Mouse (Mus musculus) intestine, embryonic 15.5 days (tissue): ENCODE measurements at regions not wholly inside any gene's neighbourhood (a gene's known extent, or its start where the extent isn't known, plus 50 kb on each side); places are given as distances from the start of the nearest gene placed in this dataset.
"Not testable (repeated sequence)": the region's sequence is repeated elsewhere in the genome, so short reads cannot be mapped to it uniquely, and the experiment has no call there.

Source experiments
- ATAC-seq: fragments of 200-750 bp; cut with Nextera tagmentation; 2 replicates; pipeline ENCODE4 v1.8.0; 2017; ENCODE audit warnings: moderate TSS enrichment, moderate library complexity
- H3K27ac ChIP-seq: fragments of 300-500 bp; sonication (generic); 2 replicates; pipeline ENCODE4 v1.5.1; 2015; ENCODE audit warnings: mild to moderate bottlenecking, inconsistent platforms
- H3K27me3 ChIP-seq: fragments of 300-500 bp; sonication (generic); replicated peaks from 2 replicates; pipeline ENCODE4 v1.6.1; 2015; ENCODE audit warnings: inconsistent platforms
- H3K36me3 ChIP-seq: fragments of 300-500 bp; sonication (generic); 2 replicates; pipeline ENCODE4 v1.6.1; 2015; ENCODE audit warnings: inconsistent platforms
- H3K4me1 ChIP-seq: fragments of 300-500 bp; sonication (generic); replicated peaks from 2 replicates; pipeline ENCODE4 v1.6.1; 2015; ENCODE audit warnings: inconsistent platforms
- H3K4me2 ChIP-seq: fragments of 300-500 bp; sonication (generic); replicated peaks from 2 replicates; pipeline ENCODE4 v1.6.1; 2015; ENCODE audit warnings: mild to moderate bottlenecking, inconsistent platforms
- H3K4me3 ChIP-seq: fragments of 300-500 bp; sonication (generic); replicated peaks from 2 replicates; pipeline ENCODE4 v1.5.1; 2015; ENCODE audit warnings: inconsistent platforms
- H3K9ac ChIP-seq: fragments of 300-500 bp; sonication (generic); 2 replicates; pipeline ENCODE4 v1.6.1; 2015; ENCODE audit warnings: inconsistent platforms
- H3K9me3 ChIP-seq: fragments of 300-500 bp; sonication (generic); 2 replicates; pipeline ENCODE4 v1.6.1; 2016; ENCODE audit warnings: inconsistent platforms
- WGBS: fragments of 180-500 bp; shearing (Covaris S2); methylation state at CpG from one replicate; pipeline ENCODE4 v1.1.7; 2015; 5-methylcytosine and 5-hydroxymethylcytosine counted together

- H3K9me3 ChIP-seq, H3K9ac ChIP-seq, H3K27ac ChIP-seq, H3K4me1 ChIP-seq, H3K4me3 ChIP-seq, H3K27me3 ChIP-seq, H3K36me3 ChIP-seq: not testable (repeated sequence)
- 7% methylated on average over 4 of the region's 9 CpGs for WGBS
- peak; percentile 62; the same call in 1 of the 2 replicates for ATAC-seq
- H3K4me2 ChIP-seq, result 0 out of 2 replicates have a peak overlapping the region, but pooled peaks have one; percentile 22
Observed at GRCm38 (mm10) chr8:71789031-71789460, 63.5 kb upstream of the Fcho1 start.

DNA sequence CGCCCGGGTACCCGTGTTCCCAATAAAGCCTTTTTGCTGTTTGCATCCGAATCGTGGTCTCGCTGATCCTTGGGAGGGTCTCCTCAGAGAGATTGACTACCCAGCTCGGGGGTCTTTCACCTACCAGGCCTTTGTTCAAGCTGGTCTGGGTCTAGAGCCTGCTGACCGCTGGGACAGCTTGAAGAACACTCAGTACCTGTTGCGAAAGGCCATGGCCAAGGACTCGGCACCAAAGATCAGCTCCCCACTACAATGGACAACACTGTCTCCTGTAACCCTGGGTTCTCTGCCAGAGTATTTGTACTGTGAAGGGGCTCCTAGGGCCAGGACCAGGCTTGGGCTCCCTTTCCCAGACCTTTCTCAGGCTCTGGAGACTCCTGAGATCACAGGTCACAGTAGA lies 55.1 kb upstream of the Fcho1 start:
- H3K4me3 ChIP-seq, H3K27ac ChIP-seq, H3K9me3 ChIP-seq, ATAC-seq, H3K27me3 ChIP-seq, H3K4me1 ChIP-seq, H3K9ac ChIP-seq, H3K4me2 ChIP-seq, H3K36me3 ChIP-seq: not testable (repeated sequence)
- 93% methylated on average over 9 of the region's 10 CpGs for WGBS

DNA sequence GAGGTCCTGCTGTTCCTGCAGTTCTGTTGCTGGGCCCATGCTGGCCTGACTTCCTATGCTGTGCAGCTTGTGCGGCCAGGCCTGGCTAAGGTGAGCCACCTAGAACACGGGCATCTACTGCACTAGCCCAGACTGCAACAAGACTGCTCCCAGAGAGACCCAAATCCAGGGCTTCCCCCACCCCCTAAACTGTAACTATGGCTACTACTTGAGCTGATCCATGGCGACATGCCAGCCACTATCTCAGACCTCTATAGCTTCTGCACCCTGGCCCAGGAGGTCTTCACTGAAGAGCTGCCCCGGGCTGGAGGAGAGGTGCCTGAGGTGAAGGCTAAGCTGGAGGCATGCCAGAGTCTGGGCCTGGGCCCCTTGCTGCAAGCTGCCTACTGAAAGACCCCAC lies 54.3 kb upstream of the Fcho1 start:
- 84% methylated on average over 4 of the region's 4 CpGs for WGBS

GRCm38 (mm10) chr8:71779380-71779779 lies 53.9 kb upstream of the Fcho1 start:
- WGBS, result 89% methylated on average over 5 of the region's 5 CpGs
- H3K27ac ChIP-seq, H3K27me3 ChIP-seq, H3K4me2 ChIP-seq, H3K36me3 ChIP-seq, H3K9ac ChIP-seq, H3K9me3 ChIP-seq, H3K4me1 ChIP-seq, ATAC-seq, H3K4me3 ChIP-seq: not testable (repeated sequence)

More for the DNA sequence above, 54.3 kb upstream of the Fcho1 start:
- H3K4me3 ChIP-seq, H3K9ac ChIP-seq, H3K4me2 ChIP-seq, H3K27me3 ChIP-seq, H3K9me3 ChIP-seq, H3K27ac ChIP-seq, H3K4me1 ChIP-seq, H3K36me3 ChIP-seq: not testable (repeated sequence)
- peak; percentile 39; the same call in 1 of the 2 replicates for ATAC-seq

DNA sequence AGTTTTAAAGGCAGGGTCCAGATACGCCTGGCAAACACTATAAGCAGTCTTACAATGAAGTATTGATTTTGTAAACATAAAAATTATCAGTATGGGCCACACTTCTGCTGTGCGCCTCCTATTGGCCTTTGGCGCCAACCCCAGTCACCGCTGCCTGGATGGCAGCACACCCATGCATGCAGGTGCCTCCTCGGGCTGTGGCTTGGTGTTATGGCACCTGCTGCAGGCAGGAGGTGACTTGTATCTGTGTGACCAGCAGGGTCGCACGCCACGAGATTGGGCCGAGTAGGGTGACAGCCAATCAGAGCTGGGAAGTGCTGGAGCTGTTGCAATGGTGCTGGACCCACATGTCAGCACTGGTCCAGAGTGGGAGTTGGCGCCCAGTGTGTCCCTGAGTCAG lies 53.4 kb upstream of the Fcho1 start:
- ATAC-seq, result no peak
- 79% methylated on average over 10 of the region's 10 CpGs for WGBS
- no peak overlapping the region for H3K27ac ChIP-seq
- no peak overlapping the region for H3K9ac ChIP-seq
- H3K36me3 ChIP-seq, result no peaks in the 10 kb centered on the region
- no peak overlapping the region for H3K4me2 ChIP-seq
- no peaks in the 10 kb centered on the region for H3K4me1 ChIP-seq
- no peak overlapping the region for H3K4me3 ChIP-seq
- no peaks in the 10 kb centered on the region for H3K27me3 ChIP-seq
- no peaks in the 10 kb centered on the region for H3K9me3 ChIP-seq
